Mouse (Mus musculus) spleen, adult 12 weeks (tissue): ENCODE results near the gene B4galt1.

Experiments used
- DNase-seq: peaks from one replicate; pipeline ENCODE4 v3.0.0; 2022; ENCODE audit warnings: low spot score

The B4galt1 gene

GRCm38 (mm10) chr4:40870206-40870605 lies 16.4 kb upstream of the B4galt1 start:
- no peak for DNase-seq

- DNase-seq = no peak
Observed at GRCm38 (mm10) chr4:40868554-40869232, 14.9 kb upstream of the B4galt1 start.

GRCm38 (mm10) chr4:40864361-40864760 lies 10.6 kb upstream of the B4galt1 start:
- no peak for DNase-seq

- DNase-seq = no peak
Observed at GRCm38 (mm10) chr4:40863340-40863739, 9.5 kb upstream of the B4galt1 start.

GRCm38 (mm10) chr4:40861131-40861530 lies 7.3 kb upstream of the B4galt1 start:
- DNase-seq = no peak

- DNase-seq = no peak
Observed at GRCm38 (mm10) chr4:40857824-40858346, 4.1 kb upstream of the B4galt1 start.

GRCm38 (mm10) chr4:40856571-40856970 lies 2.8 kb upstream of the B4galt1 start:
- DNase-seq = no peak

- DNase-seq = no peak
Observed at GRCm38 (mm10) chr4:40854387-40854933, 655 bp upstream of the B4galt1 start.

GRCm38 (mm10) chr4:40852861-40853564 lies 792 bp downstream of the B4galt1 start:
- peak; percentile 56 for DNase-seq

GRCm38 (mm10) chr4:40852249-40852781 lies 1.5 kb downstream of the B4galt1 start:
- no peak for DNase-seq

- DNase-seq = no peak
Observed at GRCm38 (mm10) chr4:40851763-40852248, 2.0 kb downstream of the B4galt1 start.

GRCm38 (mm10) chr4:40851031-40851762 lies 2.6 kb downstream of the B4galt1 start:
- no peak for DNase-seq

- peak; percentile 47 for DNase-seq
Observed at GRCm38 (mm10) chr4:40850582-40850981, 3.2 kb downstream of the B4galt1 start.

- peak; percentile 48 for DNase-seq
Observed at GRCm38 (mm10) chr4:40849518-40849917, 4.3 kb downstream of the B4galt1 start.

GRCm38 (mm10) chr4:40848246-40848645 lies 5.6 kb downstream of the B4galt1 start:
- no peak for DNase-seq

- DNase-seq = no peak
Observed at GRCm38 (mm10) chr4:40847160-40847559, 6.6 kb downstream of the B4galt1 start.

GRCm38 (mm10) chr4:40846143-40846931 lies 7.5 kb downstream of the B4galt1 start:
- DNase-seq = no peak

GRCm38 (mm10) chr4:40844811-40845751 lies 8.7 kb downstream of the B4galt1 start:
- no peak for DNase-seq

- no peak for DNase-seq
Observed at GRCm38 (mm10) chr4:40844251-40844721, 9.5 kb downstream of the B4galt1 start.

- DNase-seq = no peak
Observed at GRCm38 (mm10) chr4:40843726-40844125, 10.1 kb downstream of the B4galt1 start.
